Mouse (Mus musculus): ENCODE results near the gene Galnt4. TPM values are rescaled to one million over a fixed set of nuclear protein-coding genes. Genes with fewer than 3 reads are reported as not detected.
"Not testable (repeated sequence)": the region's sequence is repeated elsewhere in the genome, so short reads cannot be mapped to it uniquely, and the experiment has no call there.

Gene Galnt4
- polyA plus RNA-seq, 1 experiment from 2014 or later: 8.6 TPM

DNA sequence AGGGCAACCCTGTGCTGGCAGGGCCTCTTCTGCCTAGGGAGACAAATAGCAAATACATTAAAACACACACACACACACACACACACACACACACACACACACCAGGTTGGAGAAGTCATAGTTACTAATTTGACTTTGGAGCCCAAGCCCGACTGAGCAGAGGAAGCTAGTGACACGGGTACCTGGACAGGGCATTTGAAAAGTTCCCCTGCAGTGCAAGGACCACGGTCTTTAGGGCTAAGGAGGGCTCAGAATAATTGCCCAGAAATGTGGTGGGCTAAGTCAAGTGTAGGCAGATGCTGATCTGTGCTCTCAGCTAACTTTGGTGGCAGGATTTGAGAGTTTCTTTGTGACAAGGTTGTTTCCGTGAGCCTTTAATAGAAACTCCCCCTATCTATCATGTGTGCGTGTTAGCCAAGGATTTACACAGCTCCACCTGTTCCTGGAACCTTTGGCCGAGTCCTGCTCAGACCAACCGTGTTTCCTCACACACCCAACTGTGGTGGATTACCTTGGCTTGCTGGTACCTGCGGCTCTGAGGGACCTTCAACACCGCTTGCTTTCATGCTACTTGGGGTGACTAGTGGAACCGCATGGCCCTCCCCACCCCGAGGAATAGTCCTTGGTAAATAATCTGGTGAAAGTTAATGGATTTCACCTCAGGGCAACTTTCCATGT is 24.8 kb downstream of the Galnt4 start:
- Histone ChIP-seq H3K4me1 (replicated peaks) (peaks cover 10% of the 10 kb centered on the region), H3K27me3 (replicated peaks) (no peaks in the 10 kb centered on the region), H3K4me2 (no peak overlapping the region), H3K36me3 (peaks cover 9% of the 10 kb centered on the region; the same call in 1 of the 2 replicates), H3K9me3 (replicated peaks) (no peaks in the 10 kb centered on the region), H3K9ac (no peak overlapping the region), H3K27ac (ENCODE audit: poor library complexity, severe bottlenecking) (no peak overlapping the region), H3K4me3 (no peak overlapping the region)
- 90% methylated on average over 11 of the region's 11 CpGs for WGBS
- ATAC-seq (ENCODE audit: insufficient number of reproducible peaks, low FRiP score): no peak

DNA sequence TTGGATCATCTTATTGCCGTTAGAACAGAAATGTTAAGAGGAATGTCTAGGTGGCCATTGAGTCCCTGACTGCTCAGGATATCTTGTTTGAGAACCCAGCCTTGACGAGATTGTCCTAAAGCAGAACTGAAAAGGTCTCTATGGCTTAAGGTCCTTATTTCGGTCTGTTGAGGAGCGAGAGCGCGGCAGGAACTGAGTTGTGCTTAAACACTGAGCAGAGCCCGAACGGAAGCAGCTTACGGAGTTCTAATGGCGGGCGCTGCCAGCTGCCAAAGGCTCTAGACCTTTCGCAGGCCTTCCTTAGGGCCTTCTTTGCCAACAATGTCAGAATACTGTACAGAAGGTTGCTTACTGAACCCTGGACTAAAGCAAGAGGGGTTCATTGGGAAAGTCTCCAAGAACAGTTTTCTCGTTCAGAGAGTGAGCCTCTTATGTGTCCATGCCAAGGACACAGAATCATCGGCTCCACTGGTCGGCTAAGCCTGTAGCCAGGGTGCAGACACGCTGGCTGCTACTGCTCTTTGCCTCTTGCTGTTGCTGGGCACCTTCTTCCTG is 25.4 kb downstream of the Galnt4 start:
- Histone ChIP-seq H3K9ac (no peak overlapping the region), H3K4me1 (replicated peaks) (peaks cover 10% of the 10 kb centered on the region), H3K27ac (ENCODE audit: poor library complexity, severe bottlenecking) (no peak overlapping the region), H3K27me3 (replicated peaks) (no peaks in the 10 kb centered on the region), H3K36me3 (peaks cover 9% of the 10 kb centered on the region; the same call in 1 of the 2 replicates), H3K4me2 (no peak overlapping the region), H3K9me3 (replicated peaks) (no peaks in the 10 kb centered on the region), H3K4me3 (no peak overlapping the region)
- ATAC-seq (ENCODE audit: insufficient number of reproducible peaks, low FRiP score): no peak
- WGBS: 91% methylated on average over 16 of the region's 16 CpGs

- H3K9me3 ChIP-seq (replicated peaks): no peaks in the 10 kb centered on the region
- H3K4me2 ChIP-seq: no peak overlapping the region
- 56% methylated on average over 5 of the region's 5 CpGs for WGBS
- no peaks in the 10 kb centered on the region for H3K27me3 ChIP-seq (replicated peaks)
- H3K36me3 ChIP-seq: peaks cover 14% of the 10 kb centered on the region
- no peak overlapping the region for H3K4me3 ChIP-seq
- no peak overlapping the region for H3K9ac ChIP-seq
- no peak for ATAC-seq (ENCODE audit: insufficient number of reproducible peaks, low FRiP score)
- H3K27ac ChIP-seq (ENCODE audit: poor library complexity, severe bottlenecking): no peak overlapping the region
- peaks cover 4% of the 10 kb centered on the region for H3K4me1 ChIP-seq (replicated peaks)
These were observed 28.4 kb downstream of the Galnt4 start for GRCm38 (mm10) chr10:99136337-99136736.

- Histone ChIP-seq H3K27me3 (replicated peaks) (no peaks in the 10 kb centered on the region), H3K4me3 (no peak overlapping the region), H3K4me2 (no peak overlapping the region), H3K9ac (no peak overlapping the region), H3K36me3 (no peaks in the 10 kb centered on the region), H3K9me3 (replicated peaks) (no peaks in the 10 kb centered on the region), H3K4me1 (replicated peaks) (no peaks in the 10 kb centered on the region), H3K27ac (ENCODE audit: poor library complexity, severe bottlenecking) (no peak overlapping the region)
- 79% methylated on average over 8 of the region's 8 CpGs for WGBS
- no peak for ATAC-seq (ENCODE audit: insufficient number of reproducible peaks, low FRiP score)
These were observed 37.7 kb downstream of the Galnt4 start for GRCm38 (mm10) chr10:99145611-99146010.

DNA sequence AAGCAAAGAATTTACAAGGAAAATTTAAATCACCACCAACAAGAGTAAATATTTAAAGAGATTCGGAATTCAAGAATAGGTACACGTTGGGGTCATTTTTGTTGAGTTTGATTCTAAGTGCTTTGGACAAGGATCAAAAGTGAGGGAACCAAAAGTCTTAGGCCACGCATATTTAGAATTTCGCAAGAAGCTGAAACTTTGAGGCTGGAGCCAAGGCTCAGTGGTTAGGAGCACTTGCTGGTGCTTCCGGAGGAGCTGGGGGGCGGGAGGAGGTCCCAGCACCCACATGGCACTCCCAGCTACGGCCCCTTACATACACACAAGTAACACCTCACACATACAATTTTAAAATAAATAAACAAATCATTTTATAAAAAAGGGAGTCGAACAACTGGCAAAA is 38.6 kb downstream of the Galnt4 start:
- 90% methylated on average over 8 of the region's 8 CpGs for WGBS
- H3K4me3 ChIP-seq: no peak overlapping the region

GRCm38 (mm10) chr10:99150016-99150415 is 42.1 kb downstream of the Galnt4 start:
- ATAC-seq (ENCODE audit: insufficient number of reproducible peaks, low FRiP score): no peak
- Histone ChIP-seq H3K9me3 (replicated peaks) (no peaks in the 10 kb centered on the region), H3K27ac (ENCODE audit: poor library complexity, severe bottlenecking) (no peak overlapping the region), H3K9ac (no peak overlapping the region), H3K36me3 (no peaks in the 10 kb centered on the region), H3K4me1 (replicated peaks) (no peaks in the 10 kb centered on the region), H3K4me3 (no peak overlapping the region), H3K27me3 (replicated peaks) (no peaks in the 10 kb centered on the region), H3K4me2 (no peak overlapping the region)
- 90% methylated on average over 6 of the region's 6 CpGs for WGBS

More for the DNA sequence above, 38.6 kb downstream of the Galnt4 start:
- H3K4me1 ChIP-seq (replicated peaks): no peaks in the 10 kb centered on the region
- no peaks in the 10 kb centered on the region for H3K9me3 ChIP-seq (replicated peaks)
- no peak for ATAC-seq (ENCODE audit: insufficient number of reproducible peaks, low FRiP score)
- H3K27me3 ChIP-seq (replicated peaks): no peaks in the 10 kb centered on the region
- no peaks in the 10 kb centered on the region for H3K36me3 ChIP-seq
- no peak overlapping the region for H3K27ac ChIP-seq (ENCODE audit: poor library complexity, severe bottlenecking)
- no peak overlapping the region for H3K9ac ChIP-seq
- H3K4me2 ChIP-seq: no peak overlapping the region

GRCm38 (mm10) chr10:99151580-99151979 is 43.6 kb downstream of the Galnt4 start:
- no peak overlapping the region for H3K9ac ChIP-seq
- no peak overlapping the region for H3K4me2 ChIP-seq
- H3K36me3 ChIP-seq: peaks cover 5% of the 10 kb centered on the region; the same call in 1 of the 2 replicates
- H3K4me3 ChIP-seq: no peak overlapping the region
- H3K27me3 ChIP-seq (replicated peaks): no peaks in the 10 kb centered on the region
- no peak for ATAC-seq (ENCODE audit: insufficient number of reproducible peaks, low FRiP score)
- no peak overlapping the region for H3K27ac ChIP-seq (ENCODE audit: poor library complexity, severe bottlenecking)
- H3K4me1 ChIP-seq (replicated peaks): no peaks in the 10 kb centered on the region
- WGBS: 93% methylated on average over 1 of the region's 1 CpGs
- H3K9me3 ChIP-seq (replicated peaks): no peaks in the 10 kb centered on the region

DNA sequence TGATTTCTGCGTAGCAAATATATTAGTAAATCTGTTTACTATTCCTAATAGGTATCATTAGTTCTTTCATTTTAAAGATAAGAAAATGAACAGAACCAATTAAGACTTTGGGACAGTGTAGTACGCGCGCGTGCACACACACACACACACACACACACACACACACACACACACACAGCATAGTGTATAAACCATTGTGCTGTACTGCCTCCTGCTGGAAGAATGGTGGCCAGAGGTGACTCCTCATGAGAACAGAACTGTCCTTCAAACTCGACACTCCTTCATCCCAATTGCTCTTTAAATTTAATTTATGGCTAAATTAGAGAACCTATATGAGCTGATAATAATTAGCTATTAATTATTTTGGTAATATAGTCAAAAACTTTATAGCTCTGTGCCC is 44.1 kb downstream of the Galnt4 start:
- WGBS: 89% methylated on average over 6 of the region's 6 CpGs
- Histone ChIP-seq H3K4me3 (no peak overlapping the region), H3K4me1 (replicated peaks) (no peaks in the 10 kb centered on the region), H3K27me3 (replicated peaks) (no peaks in the 10 kb centered on the region), H3K9ac (no peak overlapping the region), H3K4me2 (no peak overlapping the region), H3K27ac (ENCODE audit: poor library complexity, severe bottlenecking) (no peak overlapping the region), H3K9me3 (replicated peaks) (no peaks in the 10 kb centered on the region), H3K36me3 (peaks cover 8% of the 10 kb centered on the region; the same call in 1 of the 2 replicates)
- ATAC-seq (ENCODE audit: insufficient number of reproducible peaks, low FRiP score): no peak

DNA sequence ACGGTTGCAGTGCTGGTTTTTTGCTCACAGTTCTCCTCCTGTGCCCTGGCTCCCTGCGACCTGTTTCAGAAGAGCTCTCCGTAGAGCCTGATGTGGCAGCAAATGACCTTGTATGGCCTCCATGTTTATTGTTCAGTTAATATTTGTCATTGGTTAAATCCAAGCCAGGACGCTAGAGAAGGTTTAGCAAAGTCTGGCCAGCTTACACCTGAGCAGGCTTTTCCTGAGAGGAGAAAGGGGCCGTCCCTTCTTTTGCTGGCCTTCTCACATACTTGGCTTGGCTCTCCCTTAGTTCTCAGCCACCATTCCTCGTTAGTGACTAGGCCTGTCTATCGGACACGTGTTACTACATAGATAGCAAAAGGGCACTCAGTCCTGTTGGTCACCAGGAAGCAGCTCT is 46.7 kb downstream of the Galnt4 start:
- no peak overlapping the region for H3K4me3 ChIP-seq

DNA sequence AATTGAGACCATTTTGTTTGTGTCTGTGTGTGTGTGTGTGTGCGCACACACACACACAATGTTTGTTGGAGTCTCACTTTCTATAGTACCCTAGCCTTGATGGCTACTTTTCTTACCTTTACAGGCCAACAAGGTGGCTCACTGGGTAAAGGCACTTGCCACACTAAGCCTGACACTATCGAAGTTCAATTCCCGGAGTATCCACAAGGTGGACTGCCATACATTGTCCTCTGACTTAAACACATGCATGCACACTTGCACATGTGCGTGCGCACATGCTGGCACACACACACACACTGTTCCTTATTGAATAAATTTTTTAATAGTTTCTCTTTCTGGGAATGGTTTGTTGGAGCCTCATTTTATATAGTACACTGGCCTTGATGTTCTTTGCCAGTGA is 48.8 kb downstream of the Galnt4 start:
- Histone ChIP-seq H3K4me2 (no peak overlapping the region), H3K9ac (no peak overlapping the region), H3K27me3 (replicated peaks) (no peaks in the 10 kb centered on the region), H3K4me3 (no peak overlapping the region), H3K27ac (ENCODE audit: poor library complexity, severe bottlenecking) (no peak overlapping the region), H3K4me1 (replicated peaks) (no peaks in the 10 kb centered on the region), H3K9me3 (replicated peaks) (0 out of 2 replicates have a peak, but pooled peaks cover 3% of the 10 kb centered on the region), H3K36me3 (peaks cover 13% of the 10 kb centered on the region; the same call in 1 of the 2 replicates)
- no peak for ATAC-seq (ENCODE audit: insufficient number of reproducible peaks, low FRiP score)
- WGBS: 93% methylated on average over 5 of the region's 5 CpGs

More for the DNA sequence above, 46.7 kb downstream of the Galnt4 start:
- no peak overlapping the region for H3K4me2 ChIP-seq
- ATAC-seq (ENCODE audit: insufficient number of reproducible peaks, low FRiP score): no peak
- H3K9ac ChIP-seq: no peak overlapping the region
- WGBS: 81% methylated on average over 8 of the region's 8 CpGs
- 0 out of 2 replicates have a peak, but pooled peaks cover 3% of the 10 kb centered on the region for H3K9me3 ChIP-seq (replicated peaks)
- no peaks in the 10 kb centered on the region for H3K4me1 ChIP-seq (replicated peaks)
- peaks cover 13% of the 10 kb centered on the region; the same call in 1 of the 2 replicates for H3K36me3 ChIP-seq
- no peaks in the 10 kb centered on the region for H3K27me3 ChIP-seq (replicated peaks)
- H3K27ac ChIP-seq (ENCODE audit: poor library complexity, severe bottlenecking): no peak overlapping the region

DNA sequence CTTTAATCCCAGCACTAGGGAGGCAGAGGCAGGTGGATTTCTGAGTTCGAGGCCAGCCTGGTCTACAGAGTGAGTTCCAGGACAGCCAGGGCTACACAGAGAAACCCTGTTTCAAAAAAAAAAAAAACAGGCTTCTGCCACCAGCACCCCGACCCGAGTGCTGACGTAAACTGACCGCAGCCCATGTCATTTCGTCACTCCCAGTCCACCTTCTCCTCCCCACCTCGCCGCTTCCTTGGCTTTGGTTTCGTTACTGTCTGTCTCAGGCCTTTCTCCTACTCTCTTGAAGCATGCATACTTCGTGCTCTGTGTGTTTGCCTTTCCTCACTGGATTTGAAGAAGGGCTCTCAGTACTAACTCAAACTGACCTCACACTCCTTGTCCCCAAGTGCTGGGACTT is 49.7 kb downstream of the Galnt4 start:
- ATAC-seq (ENCODE audit: insufficient number of reproducible peaks, low FRiP score); H3K9me3 ChIP-seq (replicated peaks); H3K4me2 ChIP-seq; H3K27me3 ChIP-seq (replicated peaks); H3K9ac ChIP-seq; H3K4me3 ChIP-seq; H3K27ac ChIP-seq (ENCODE audit: poor library complexity, severe bottlenecking); H3K4me1 ChIP-seq (replicated peaks): not testable (repeated sequence)
- 87% methylated on average over 10 of the region's 10 CpGs for WGBS
- H3K36me3 ChIP-seq: peaks cover 13% of the 10 kb centered on the region; the same call in 1 of the 2 replicates

Measured in heart, embryonic 12.5 days (tissue).